Mouse (Mus musculus) E14TG2a.4 (cell line): ENCODE results near the gene Dhrs2.

Experiments
- H3K27me3 ChIP-seq: 2 replicates; pipeline ENCODE4 v1.6.1; 2014; ENCODE audit warnings: low read length, control low read depth; ENCODE audit not compliant: insufficient read depth
- H3K36me3 ChIP-seq: 2 replicates; pipeline ENCODE4 v1.6.1; 2014; ENCODE audit warnings: low read length, control low read depth; ENCODE audit not compliant: insufficient read depth
- H3K4me1 ChIP-seq: replicated peaks from 2 replicates; pipeline ENCODE4 v1.6.1; 2014; ENCODE audit warnings: low read depth, low read length, control low read depth
- H3K4me3 ChIP-seq: replicated peaks from 2 replicates; pipeline ENCODE4 v1.5.1; 2014; ENCODE audit warnings: mild to moderate bottlenecking, low read length
- H3K9me3 ChIP-seq: 2 replicates; pipeline ENCODE4 v1.6.1; 2014; ENCODE audit warnings: low read length, control low read depth
- CTCF ChIP-seq: conservative IDR thresholded peaks from 2 replicates; pipeline ENCODE4 v1.5.1; 2014; ENCODE audit warnings: low read length
- NANOG ChIP-seq: IDR thresholded peaks from 2 replicates; pipeline ENCODE4 v1.6.1; 2014; ENCODE audit warnings: borderline replicate concordance, low read length, mixed read lengths
- POU5F1 ChIP-seq: IDR thresholded peaks from 2 replicates; pipeline ENCODE4 v1.6.1; 2014; ENCODE audit warnings: low read length, borderline replicate concordance

The Dhrs2 gene

DNA sequence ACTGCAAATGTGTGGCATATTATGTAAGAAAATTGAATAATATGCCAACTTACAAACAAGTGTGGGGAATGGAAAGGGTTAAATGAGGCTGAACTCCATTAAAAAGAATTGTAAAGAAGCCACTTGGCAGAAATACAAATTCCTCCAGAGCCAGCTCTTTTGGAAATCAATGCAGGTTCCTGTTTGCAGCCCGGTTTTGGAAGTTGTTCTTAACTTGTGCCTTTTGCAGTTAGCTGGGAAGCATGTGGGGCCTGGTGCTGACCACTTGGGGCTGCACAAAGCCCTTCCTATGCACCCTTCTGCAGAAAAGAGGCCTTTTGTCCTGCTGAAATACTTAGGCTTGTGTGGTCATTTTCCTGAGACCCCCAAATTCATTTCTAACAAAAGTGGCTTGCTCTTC is 1.4 kb downstream of the Dhrs2 start:
- Histone ChIP-seq H3K9me3 (peaks cover 27% of the 10 kb centered on the region), H3K27me3 (no peaks in the 10 kb centered on the region), H3K4me3 (no peak overlapping the region), H3K4me1 (no peaks in the 10 kb centered on the region), H3K36me3 (no peaks in the 10 kb centered on the region)
- TF ChIP-seq CTCF (no peak), POU5F1 (no peak), NANOG (no peak)

DNA sequence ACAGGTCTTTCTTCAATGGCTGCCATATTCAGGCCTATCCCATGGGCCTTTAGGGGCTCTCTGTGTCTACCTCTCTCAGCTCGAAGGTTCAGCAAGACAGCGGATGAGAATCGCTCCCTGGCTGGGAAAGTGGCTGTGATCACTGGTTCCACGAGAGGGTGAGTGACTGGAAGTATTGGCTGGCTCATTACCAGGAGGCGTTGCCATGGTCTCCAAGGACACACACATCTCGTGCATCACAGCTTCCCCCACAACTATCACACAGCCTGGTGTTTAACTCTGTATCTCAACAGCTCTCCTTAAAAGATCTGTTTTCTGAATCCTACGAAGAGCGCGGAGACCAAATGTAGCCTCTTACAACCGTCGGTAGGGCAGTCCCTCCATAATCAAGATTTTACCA is 12.8 kb downstream of the Dhrs2 start:
- Histone ChIP-seq H3K4me3 (no peak overlapping the region), H3K4me1 (no peaks in the 10 kb centered on the region), H3K27me3 (no peaks in the 10 kb centered on the region), H3K36me3 (no peaks in the 10 kb centered on the region), H3K9me3 (peaks cover 56% of the 10 kb centered on the region)
- TF ChIP-seq CTCF (no peak), NANOG (no peak), POU5F1 (no peak)

DNA sequence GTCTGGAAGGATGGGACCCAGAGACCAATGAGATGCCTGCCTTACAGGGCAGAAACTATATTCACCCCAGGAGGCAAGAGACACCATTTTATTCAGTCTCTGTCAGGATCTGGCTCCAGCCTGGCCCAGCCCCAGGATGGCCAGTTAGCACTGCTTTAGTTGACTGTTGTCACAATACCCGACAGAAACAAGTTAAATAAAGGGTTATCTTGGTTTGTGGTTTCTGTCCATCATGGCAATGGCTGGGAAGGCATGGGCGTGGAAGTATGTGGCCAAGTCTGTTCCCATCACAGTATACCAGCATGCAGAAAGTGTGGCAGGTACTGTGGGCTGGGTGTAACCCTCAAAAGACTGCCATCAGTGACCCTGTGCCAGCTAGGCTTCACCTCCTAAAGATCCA is 14.9 kb downstream of the Dhrs2 start:
- TF ChIP-seq NANOG: no peak
- no peak for TF ChIP-seq POU5F1
- TF ChIP-seq CTCF: no peak
- Histone ChIP-seq H3K4me1 (no peaks in the 10 kb centered on the region), H3K27me3 (no peaks in the 10 kb centered on the region), H3K36me3 (no peaks in the 10 kb centered on the region), H3K4me3 (no peak overlapping the region), H3K9me3 (peaks cover 38% of the 10 kb centered on the region)

DNA sequence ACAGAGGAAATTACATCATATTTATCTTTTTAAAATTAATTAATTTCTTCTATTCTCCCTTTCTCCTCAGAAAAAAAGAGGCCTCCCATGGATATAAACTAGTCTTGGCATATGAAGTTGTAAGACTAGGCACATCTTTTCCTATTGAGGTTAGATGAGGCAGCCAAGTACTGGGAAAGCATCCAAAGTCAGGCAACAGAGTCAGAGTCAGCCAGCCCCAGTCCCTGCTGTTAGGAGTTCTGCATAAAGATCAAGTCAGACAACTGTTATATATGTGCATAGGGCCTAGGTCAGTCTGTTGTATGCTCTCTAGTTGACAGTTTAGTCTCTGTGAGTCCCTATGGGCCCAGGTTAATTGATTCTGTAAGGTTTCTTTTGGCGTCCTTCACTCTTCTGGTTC is 20.9 kb downstream of the Dhrs2 start:
- no peaks in the 10 kb centered on the region for H3K4me1 ChIP-seq
- TF ChIP-seq NANOG: no peak
- no peak for TF ChIP-seq POU5F1
- TF ChIP-seq CTCF: no peak
- no peaks in the 10 kb centered on the region for H3K27me3 ChIP-seq
- H3K9me3 ChIP-seq: no peaks in the 10 kb centered on the region
- no peaks in the 10 kb centered on the region for H3K36me3 ChIP-seq
- no peak overlapping the region for H3K4me3 ChIP-seq

DNA sequence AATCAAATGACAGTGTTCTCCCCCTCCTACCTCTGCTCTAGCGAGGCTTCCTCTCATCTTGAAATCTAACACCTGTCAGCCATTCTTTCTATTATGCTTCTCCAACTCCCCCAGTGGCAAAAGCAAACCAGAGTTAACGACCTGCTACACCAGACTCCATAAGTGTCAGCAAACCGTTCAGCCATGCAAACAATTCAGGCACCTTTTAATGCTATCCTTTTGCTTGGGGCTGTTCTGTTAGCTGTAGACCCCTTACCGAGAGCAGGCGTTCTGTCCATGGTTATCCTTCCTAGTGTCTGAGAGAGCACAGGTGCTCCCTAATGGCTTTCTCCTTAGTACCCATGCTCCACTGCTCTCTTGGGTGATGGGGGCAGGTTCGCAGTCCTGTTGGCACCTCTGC is 25.4 kb downstream of the Dhrs2 start:
- no peaks in the 10 kb centered on the region for H3K9me3 ChIP-seq
- H3K27me3 ChIP-seq: no peaks in the 10 kb centered on the region
- no peaks in the 10 kb centered on the region for H3K36me3 ChIP-seq
- H3K4me1 ChIP-seq: no peaks in the 10 kb centered on the region
- H3K4me3 ChIP-seq: no peak overlapping the region
- no peak for TF ChIP-seq POU5F1
- TF ChIP-seq NANOG: no peak
- TF ChIP-seq CTCF: no peak

DNA sequence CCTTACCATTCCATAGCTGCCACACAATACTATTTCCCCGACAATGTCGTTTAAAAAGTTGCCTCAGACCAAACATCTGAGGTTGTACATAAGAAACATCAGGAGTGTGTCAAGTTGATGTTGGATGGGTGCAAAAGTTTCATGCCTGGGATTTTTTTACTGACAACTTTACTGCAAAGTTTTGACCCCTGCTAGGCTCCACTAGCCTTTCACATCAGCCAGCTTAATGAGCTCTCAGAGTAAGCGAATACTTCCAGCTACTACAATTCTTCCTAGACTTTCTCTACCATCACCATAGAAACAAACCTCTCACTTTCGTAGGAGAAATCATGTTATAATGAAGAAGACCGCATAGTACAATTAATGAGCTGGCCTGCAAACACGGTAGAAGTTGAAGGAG is 26.5 kb downstream of the Dhrs2 start:
- no peaks in the 10 kb centered on the region for H3K36me3 ChIP-seq
- H3K27me3 ChIP-seq: no peaks in the 10 kb centered on the region
- no peak overlapping the region for H3K4me3 ChIP-seq
- no peaks in the 10 kb centered on the region; the same call in 1 of the 2 replicates for H3K9me3 ChIP-seq
- TF ChIP-seq POU5F1 (no peak), CTCF (no peak), NANOG (no peak)
- H3K4me1 ChIP-seq: no peaks in the 10 kb centered on the region

DNA sequence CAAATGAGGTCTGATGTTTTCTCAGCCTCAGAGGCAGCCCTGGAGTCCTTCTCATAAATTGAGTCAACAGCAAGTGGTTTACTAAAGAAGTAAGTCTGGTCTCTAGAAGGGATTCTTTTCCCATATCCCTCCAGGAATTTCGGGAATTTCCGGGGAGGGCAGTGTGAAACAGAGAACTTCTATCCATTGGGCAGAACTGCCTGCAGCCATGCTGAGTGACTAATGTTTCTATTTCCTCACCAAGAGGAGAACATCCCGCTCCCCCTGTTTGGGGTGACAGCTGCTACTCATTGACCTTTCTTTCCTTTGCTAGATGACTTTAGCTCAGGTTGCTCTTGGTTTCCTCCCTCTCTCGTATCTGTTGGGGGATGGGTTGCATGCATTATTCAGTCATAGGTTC is 31.8 kb downstream of the Dhrs2 start:
- Histone ChIP-seq H3K4me1 (no peaks in the 10 kb centered on the region), H3K4me3 (no peak overlapping the region), H3K9me3 (no peaks in the 10 kb centered on the region; the same call in 1 of the 2 replicates), H3K36me3 (no peaks in the 10 kb centered on the region), H3K27me3 (no peaks in the 10 kb centered on the region)
- TF ChIP-seq CTCF: no peak

DNA sequence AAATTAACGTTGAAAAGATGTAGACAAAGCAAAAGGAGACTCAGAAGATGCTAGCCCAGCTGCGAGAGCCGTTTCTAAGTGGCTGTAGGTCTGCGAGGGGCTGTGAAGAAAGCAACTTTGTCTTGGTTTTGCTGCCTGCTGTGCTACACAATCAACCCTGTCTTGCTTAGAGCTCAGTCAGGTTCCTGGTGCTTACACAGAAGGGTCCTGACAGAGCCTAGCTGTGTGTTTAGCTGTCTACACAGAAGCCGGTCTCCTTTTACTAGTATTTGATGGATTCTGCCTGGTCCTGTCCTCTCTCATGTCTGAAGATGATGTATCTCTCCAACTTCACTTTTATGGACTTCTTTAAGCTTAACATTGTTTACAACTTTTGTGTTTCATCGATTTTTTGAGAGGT is 33.6 kb downstream of the Dhrs2 start:
- no peaks in the 10 kb centered on the region for H3K36me3 ChIP-seq
- no peak for TF ChIP-seq NANOG
- TF ChIP-seq POU5F1: no peak
- no peak for TF ChIP-seq CTCF
- H3K27me3 ChIP-seq: no peaks in the 10 kb centered on the region
- H3K4me1 ChIP-seq: no peaks in the 10 kb centered on the region
- no peak overlapping the region for H3K4me3 ChIP-seq
- no peaks in the 10 kb centered on the region; the same call in 1 of the 2 replicates for H3K9me3 ChIP-seq

DNA sequence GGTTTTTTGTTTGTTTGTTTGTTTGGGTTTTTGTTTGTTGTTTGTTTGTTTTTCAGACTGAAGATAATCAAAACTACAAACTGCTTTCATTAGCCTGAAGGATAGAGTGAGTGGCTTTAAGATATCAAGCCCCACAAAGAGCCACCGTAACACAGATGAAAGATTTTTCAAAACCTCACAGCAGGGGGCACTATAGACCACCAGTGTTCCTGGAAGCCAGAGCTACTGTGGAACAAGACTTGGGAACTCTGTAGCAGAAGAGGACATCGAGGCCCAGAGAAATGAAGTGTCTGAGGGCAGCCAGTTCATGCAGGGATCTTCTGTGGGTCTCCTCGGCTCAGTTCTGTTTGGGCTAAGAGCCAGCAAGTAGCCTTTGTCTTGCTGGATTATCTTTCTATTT is 49.4 kb downstream of the Dhrs2 start:
- no peaks in the 10 kb centered on the region for H3K36me3 ChIP-seq
- no peak for TF ChIP-seq CTCF
- TF ChIP-seq NANOG: no peak
- no peak for TF ChIP-seq POU5F1
- no peak overlapping the region for H3K4me3 ChIP-seq
- no peaks in the 10 kb centered on the region for H3K4me1 ChIP-seq
- no peaks in the 10 kb centered on the region for H3K9me3 ChIP-seq
- H3K27me3 ChIP-seq: peaks cover 6% of the 10 kb centered on the region; the same call in 1 of the 2 replicates
